Mouse (Mus musculus) stomach, embryonic 16.5 days (tissue): Measurements from ENCODE around the gene 1700020A23Rik. TPM values are rescaled to one million over a fixed set of nuclear protein-coding genes. Genes with fewer than 3 reads are reported as not detected.

Experiments
- ATAC-seq: fragments of 200-750 bp; cut with Nextera tagmentation; 2 replicates; pipeline ENCODE4 v1.8.0; 2017; ENCODE audit warnings: moderate number of reproducible peaks, moderate TSS enrichment; ENCODE audit not compliant: insufficient read depth, low FRiP score
- H3K27ac ChIP-seq: fragments of 300-500 bp; sonication (generic); 2 replicates; pipeline ENCODE4 v1.5.1; 2014; ENCODE audit warnings: low read length
- H3K27me3 ChIP-seq: fragments of 300-500 bp; sonication (generic); 2 replicates; pipeline ENCODE4 v1.6.1; 2014; ENCODE audit warnings: low read length, control low read depth, mixed read lengths; ENCODE audit not compliant: control insufficient read depth, insufficient read depth
- H3K36me3 ChIP-seq: fragments of 300-500 bp; sonication (generic); 2 replicates; pipeline ENCODE4 v1.6.1; 2014; ENCODE audit warnings: low read length; ENCODE audit not compliant: control insufficient read depth, insufficient read depth
- H3K4me1 ChIP-seq: fragments of 300-500 bp; sonication (generic); 2 replicates; pipeline ENCODE4 v1.6.1; 2014; ENCODE audit warnings: low read length, control low read depth, mixed read lengths; ENCODE audit not compliant: control insufficient read depth, insufficient read depth
- H3K4me2 ChIP-seq: fragments of 300-500 bp; sonication (generic); 2 replicates; pipeline ENCODE4 v1.6.1; 2014; ENCODE audit warnings: low read depth, low read length, mixed read lengths
- H3K4me3 ChIP-seq: fragments of 300-500 bp; sonication (generic); replicated peaks from 2 replicates; pipeline ENCODE4 v1.5.1; 2014; ENCODE audit warnings: mild to moderate bottlenecking, low read length
- H3K9ac ChIP-seq: fragments of 300-500 bp; sonication (generic); 2 replicates; pipeline ENCODE4 v1.6.1; 2014; ENCODE audit warnings: low read length
- H3K9me3 ChIP-seq: fragments of 300-500 bp; sonication (generic); replicated peaks from 2 replicates; pipeline ENCODE4 v1.6.1; 2016; ENCODE audit warnings: low read length, control low read depth; ENCODE audit not compliant: control insufficient read depth
- WGBS: fragments of 180-500 bp; shearing (Covaris S2); extraction: QIAGEN DNeasy Blood & Tissue Kit; methylation state at CpG from one replicate; pipeline ENCODE4 v1.1.7; 2014; 5-methylcytosine and 5-hydroxymethylcytosine counted together
- polyA plus RNA-seq: library from polyadenylated mRNA; unstranded; fragments of >200 nt; fragmentation: Nextera tagmentation; extraction: Ambion mirVana; gene quantifications from 2 replicates; pipeline ENCODE4 v1.2.1, GENCODE M21; 2015

The 1700020A23Rik gene
- polyA plus RNA-seq, 1 experiment from 2014 or later, result not detected

DNA sequence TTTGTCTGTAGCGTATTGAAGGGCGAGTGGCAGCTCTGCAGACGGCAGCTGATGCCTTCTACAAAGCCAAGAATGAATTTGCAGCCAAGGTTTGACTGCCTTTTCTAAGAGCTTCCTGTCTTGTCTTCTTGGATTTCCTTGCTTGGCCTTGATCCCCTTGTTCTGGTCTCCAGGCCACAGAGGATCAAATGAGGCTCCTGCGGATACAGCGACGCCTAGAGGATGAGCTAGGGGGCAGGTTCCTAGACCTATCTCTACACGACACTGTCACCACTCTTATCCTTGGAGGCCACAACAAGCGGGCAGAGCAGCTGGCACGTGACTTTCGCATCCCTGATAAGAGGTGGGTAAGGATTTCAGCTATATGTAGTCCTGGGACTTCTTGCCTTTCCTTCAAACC lies 37.1 kb downstream of the 1700020A23Rik start:
- WGBS, result 84% methylated on average over 10 of the region's 10 CpGs
- Histone ChIP-seq H3K27ac (no peak overlapping the region), H3K4me1 (no peaks in the 10 kb centered on the region), H3K4me2 (no peak overlapping the region), H3K36me3 (peaks cover 9% of the 10 kb centered on the region; the same call in 1 of the 2 replicates), H3K27me3 (no peaks in the 10 kb centered on the region), H3K9me3 (no peaks in the 10 kb centered on the region), H3K4me3 (no peak overlapping the region), H3K9ac (no peak overlapping the region)
- ATAC-seq, result no peak

DNA sequence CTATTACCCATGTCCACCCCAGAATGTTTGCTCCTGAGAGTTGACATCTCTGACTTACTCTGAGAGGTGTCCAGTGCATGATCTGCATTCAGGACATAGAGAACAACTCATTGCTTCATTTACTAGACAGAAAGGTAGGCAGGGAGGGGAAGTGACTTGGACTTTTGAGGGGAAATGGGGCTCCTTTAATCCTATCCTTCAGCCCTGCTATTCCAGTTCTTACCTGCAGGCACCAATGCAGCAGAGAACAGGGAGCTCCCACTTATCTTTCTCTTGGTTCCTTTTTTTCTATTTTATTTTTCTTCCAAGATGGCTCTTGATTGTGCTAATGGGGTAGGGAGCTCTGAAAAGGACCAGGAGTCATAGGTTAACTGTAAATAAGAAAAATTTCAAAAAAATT lies 43.4 kb downstream of the 1700020A23Rik start:
- H3K4me3 ChIP-seq, result no peak overlapping the region
- no peak overlapping the region for H3K9ac ChIP-seq
- no peak overlapping the region for H3K27ac ChIP-seq
- no peak overlapping the region for H3K4me2 ChIP-seq
- no peak for ATAC-seq
- peaks cover 18% of the 10 kb centered on the region for H3K4me1 ChIP-seq
- H3K9me3 ChIP-seq, result no peaks in the 10 kb centered on the region
- H3K36me3 ChIP-seq, result no peaks in the 10 kb centered on the region
- H3K27me3 ChIP-seq, result no peaks in the 10 kb centered on the region

DNA sequence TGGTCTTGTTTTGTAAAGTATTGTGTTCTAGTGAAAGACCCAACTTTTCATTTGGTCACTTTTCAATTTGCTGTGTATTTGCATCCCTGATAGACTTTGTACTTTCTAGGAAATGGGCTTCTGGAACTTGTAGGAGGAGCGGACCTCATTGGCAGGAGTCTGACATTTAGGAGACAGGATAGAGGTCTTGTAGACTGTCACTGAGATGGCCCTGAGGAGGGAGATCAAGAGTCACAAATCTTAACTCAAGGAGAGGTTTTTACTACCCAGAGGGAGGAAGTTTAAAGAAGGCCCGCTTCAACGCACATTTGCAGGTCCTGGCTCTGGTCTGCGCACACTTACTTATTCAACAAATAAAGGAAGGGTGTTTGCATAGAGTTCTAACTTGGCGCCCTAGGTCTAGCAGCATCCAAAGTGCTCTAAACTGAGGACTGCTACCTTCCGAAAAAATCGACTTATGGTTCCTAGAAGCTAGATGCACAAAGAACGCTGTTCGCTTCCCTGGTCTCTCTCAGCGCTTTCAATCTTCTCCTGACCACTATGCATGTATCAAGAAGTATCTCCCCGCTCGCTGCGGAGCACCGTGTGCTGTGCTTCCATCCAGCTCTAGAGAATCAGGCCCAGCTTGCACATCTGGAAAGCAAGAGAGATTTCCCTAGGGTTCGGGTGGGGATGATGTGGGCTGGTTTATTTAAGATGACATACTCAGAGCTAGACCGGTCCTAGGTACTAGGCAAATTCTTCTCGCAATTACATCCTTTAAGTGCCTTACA lies 44.1 kb downstream of the 1700020A23Rik start:
- peak overlapping the region; percentile 95 for H3K4me3 ChIP-seq
- 8% methylated on average over 17 of the region's 17 CpGs for WGBS
- H3K4me1 ChIP-seq, result peaks cover 18% of the 10 kb centered on the region
- peak overlapping the region; percentile 86 for H3K4me2 ChIP-seq
- no peaks in the 10 kb centered on the region for H3K27me3 ChIP-seq
- H3K9ac ChIP-seq, result peak overlapping the region; percentile 96
- ATAC-seq, result no peak
- H3K9me3 ChIP-seq, result no peaks in the 10 kb centered on the region
- H3K36me3 ChIP-seq, result no peaks in the 10 kb centered on the region
- no peak overlapping the region for H3K27ac ChIP-seq

DNA sequence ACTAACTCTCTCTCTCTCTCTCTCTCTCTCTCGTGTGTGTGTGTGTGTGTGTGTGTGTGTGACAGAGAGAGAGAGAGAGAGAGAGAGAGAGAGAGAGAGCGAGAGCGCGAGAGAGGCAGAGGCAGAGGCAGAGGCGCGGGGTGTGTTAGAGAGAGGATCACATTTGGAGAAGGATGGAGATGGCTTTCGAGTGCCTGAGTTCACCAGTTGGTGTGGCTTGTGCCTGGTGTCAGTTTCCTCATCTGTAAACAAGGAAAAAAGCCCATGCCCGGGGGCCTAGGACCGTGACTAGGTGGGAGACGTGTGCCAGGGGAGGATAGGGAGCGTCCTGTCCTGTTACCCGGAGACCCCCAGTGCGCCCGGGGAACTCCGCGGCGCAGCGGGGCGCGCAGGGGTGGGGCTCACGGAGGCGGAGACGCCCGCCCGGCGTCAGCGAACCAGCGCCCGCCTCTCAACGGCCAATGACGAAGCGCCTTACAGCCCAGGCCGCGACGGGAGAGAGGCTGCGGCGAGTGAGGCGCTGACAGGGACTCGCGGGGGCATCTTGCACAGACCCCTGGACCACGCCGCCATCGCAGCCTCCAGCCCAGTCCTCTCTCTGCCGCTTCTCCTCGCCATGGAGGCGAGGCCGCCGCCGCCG lies 44.9 kb downstream of the 1700020A23Rik start, which contains the start of gene Ptpra:
Gene Ptpra, plus strand, starts transcription at position 485 of the 640 bp plus-strand sequence.
- Histone ChIP-seq H3K36me3 (no peaks in the 10 kb centered on the region), H3K4me1 (peaks cover 22% of the 10 kb centered on the region)
- 0% methylated on average over 48 of the region's 50 CpGs for WGBS

GRCm38 (mm10) chr2:130450434-130450796 lies 45.4 kb downstream of the 1700020A23Rik start:
- under 1% methylated on average over 45 of the region's 47 CpGs for WGBS
- H3K9ac ChIP-seq, result peak overlapping the region; percentile 96

More for the DNA sequence above, 44.9 kb downstream of the 1700020A23Rik start, which contains the start of gene Ptpra:
- Histone ChIP-seq H3K4me2 (peak within 1 kb of the TSS; percentile 86), H3K9ac (peak within 1 kb of the TSS; percentile 96), H3K4me3 (peak within 1 kb of the TSS; percentile 95), H3K27ac (peak within 1 kb of the TSS; percentile 79), H3K27me3 (no peaks in the 10 kb centered on the region), H3K9me3 (no peaks in the 10 kb centered on the region)
- ATAC-seq, result peak; percentile 98

DNA sequence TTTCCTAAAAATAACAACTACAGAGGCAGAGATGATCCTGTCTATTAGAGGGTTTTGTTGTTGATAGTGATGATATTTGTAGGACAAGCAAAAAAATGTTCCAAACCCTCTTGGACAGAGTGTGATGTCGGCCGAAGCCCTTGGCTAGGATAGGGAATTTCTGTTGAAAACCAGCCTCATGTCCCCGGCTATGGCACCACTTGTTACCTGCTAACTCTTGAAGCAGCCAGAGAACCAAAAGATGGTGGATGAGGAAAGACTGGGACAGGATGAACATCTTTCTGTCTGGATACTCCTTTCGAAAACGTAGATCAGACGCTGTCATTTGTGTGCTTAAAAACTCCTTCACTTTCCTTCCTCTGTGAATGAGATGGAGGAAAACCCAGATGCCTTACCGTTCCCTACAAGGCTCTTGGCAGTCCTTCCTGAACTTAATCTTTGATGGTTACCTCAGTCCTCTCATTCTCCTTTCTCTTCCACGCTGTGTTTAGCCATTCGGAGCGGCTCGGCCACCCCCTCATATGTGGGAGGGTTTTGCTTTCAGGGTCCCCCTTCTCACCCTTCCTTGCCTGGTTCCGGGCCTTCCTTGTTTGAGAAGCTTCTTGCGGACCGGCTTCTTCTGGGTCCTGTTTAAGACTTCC lies 46.1 kb downstream of the 1700020A23Rik start:
- Histone ChIP-seq H3K27ac (no peak overlapping the region), H3K27me3 (no peaks in the 10 kb centered on the region), H3K36me3 (no peaks in the 10 kb centered on the region), H3K4me2 (peak overlapping the region; percentile 86), H3K4me1 (peaks cover 25% of the 10 kb centered on the region), H3K9me3 (no peaks in the 10 kb centered on the region), H3K4me3 (peak overlapping the region; percentile 95), H3K9ac (peak overlapping the region; percentile 96)
- WGBS, result 57% methylated on average over 14 of the region's 14 CpGs
- ATAC-seq, result no peak

More at GRCm38 (mm10) chr2:130450434-130450796, 45.4 kb downstream of the 1700020A23Rik start:
- H3K27ac ChIP-seq, result peak overlapping the region; percentile 79
- H3K4me2 ChIP-seq, result peak overlapping the region; percentile 86
- H3K27me3 ChIP-seq, result no peaks in the 10 kb centered on the region
- no peaks in the 10 kb centered on the region for H3K36me3 ChIP-seq
- no peaks in the 10 kb centered on the region for H3K9me3 ChIP-seq
- peaks cover 23% of the 10 kb centered on the region for H3K4me1 ChIP-seq
- H3K4me3 ChIP-seq, result peak overlapping the region; percentile 95
- ATAC-seq, result peak; percentile 89

- 62% methylated on average over 3 of the region's 3 CpGs for WGBS
- no peak for ATAC-seq
- H3K9me3 ChIP-seq, result no peaks in the 10 kb centered on the region
- peak overlapping the region; percentile 95 for H3K4me3 ChIP-seq
- peak overlapping the region; percentile 96 for H3K9ac ChIP-seq
- peaks cover 26% of the 10 kb centered on the region for H3K4me1 ChIP-seq
- H3K36me3 ChIP-seq, result no peaks in the 10 kb centered on the region
- peak overlapping the region; percentile 86 for H3K4me2 ChIP-seq
- no peaks in the 10 kb centered on the region for H3K27me3 ChIP-seq
- H3K27ac ChIP-seq, result no peak overlapping the region
These were observed 46.6 kb downstream of the 1700020A23Rik start for GRCm38 (mm10) chr2:130451727-130452090.

DNA sequence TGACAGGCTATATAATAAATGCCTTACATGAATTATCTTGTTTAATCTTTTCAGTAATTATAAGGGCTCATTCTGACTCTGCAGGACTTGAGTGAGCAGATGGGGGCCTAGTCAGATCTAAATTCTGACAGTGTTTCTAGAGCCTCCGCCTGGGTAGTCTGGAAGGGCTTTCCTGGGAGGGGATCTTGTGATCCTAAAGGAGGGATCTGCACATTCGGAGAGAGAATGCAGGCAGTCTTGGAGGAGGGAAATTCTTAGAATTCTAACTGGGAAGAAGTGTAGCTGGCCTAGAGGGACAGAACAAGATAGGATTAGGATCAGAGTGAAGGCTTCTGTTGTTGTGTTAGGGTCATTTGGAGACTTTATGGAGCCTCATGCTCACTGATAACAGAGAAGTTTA lies 47.2 kb downstream of the 1700020A23Rik start:
- Histone ChIP-seq H3K4me1 (peaks cover 26% of the 10 kb centered on the region), H3K4me3 (no peak overlapping the region), H3K27ac (no peak overlapping the region), H3K4me2 (no peak overlapping the region), H3K9me3 (no peaks in the 10 kb centered on the region), H3K36me3 (no peaks in the 10 kb centered on the region), H3K9ac (no peak overlapping the region; the same call in 1 of the 2 replicates), H3K27me3 (no peaks in the 10 kb centered on the region)
- no peak for ATAC-seq
- 55% methylated on average over 2 of the region's 2 CpGs for WGBS

DNA sequence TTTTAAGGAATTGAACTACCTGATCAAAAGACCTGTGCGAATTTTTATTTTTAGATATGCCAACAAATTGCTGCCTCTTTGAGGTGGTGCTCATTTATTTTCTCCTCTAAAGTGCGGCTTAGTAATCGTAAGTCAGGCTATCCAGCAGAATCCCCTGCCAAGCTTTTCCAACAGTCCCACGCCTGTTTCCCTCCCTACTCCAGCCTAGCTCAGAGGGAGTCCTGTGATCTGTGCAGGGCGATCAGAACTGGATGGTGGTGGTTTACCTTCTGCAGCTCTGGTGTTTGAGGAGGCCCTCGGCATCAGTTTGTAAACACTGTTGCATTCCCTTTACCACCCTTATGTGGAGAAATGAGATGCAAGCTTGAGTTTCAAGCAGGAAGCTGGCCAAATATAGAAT lies 48.4 kb downstream of the 1700020A23Rik start:
- Histone ChIP-seq H3K9me3 (no peaks in the 10 kb centered on the region), H3K4me1 (peaks cover 26% of the 10 kb centered on the region), H3K9ac (no peak overlapping the region), H3K36me3 (no peaks in the 10 kb centered on the region), H3K4me3 (no peak overlapping the region), H3K27ac (no peak overlapping the region), H3K27me3 (no peaks in the 10 kb centered on the region), H3K4me2 (no peak overlapping the region)
- ATAC-seq, result no peak
- WGBS, result 60% methylated on average over 6 of the region's 6 CpGs
